Mouse (Mus musculus): ENCODE data around the gene Dync2h1. TPM values are rescaled to one million over a fixed set of nuclear protein-coding genes. Genes with fewer than 3 reads are reported as not detected.
"Not testable (repeated sequence)": the region's sequence is repeated elsewhere in the genome, so short reads cannot be mapped to it uniquely, and the experiment has no call there.

The Dync2h1 gene
- total RNA-seq (2015; ENCODE audit: low replicate concordance) (3.1 TPM in 2 replicates), total RNA-seq (2017; ENCODE audit: low replicate concordance) (2.1 and 3.8 TPM in 2 replicates)

DNA sequence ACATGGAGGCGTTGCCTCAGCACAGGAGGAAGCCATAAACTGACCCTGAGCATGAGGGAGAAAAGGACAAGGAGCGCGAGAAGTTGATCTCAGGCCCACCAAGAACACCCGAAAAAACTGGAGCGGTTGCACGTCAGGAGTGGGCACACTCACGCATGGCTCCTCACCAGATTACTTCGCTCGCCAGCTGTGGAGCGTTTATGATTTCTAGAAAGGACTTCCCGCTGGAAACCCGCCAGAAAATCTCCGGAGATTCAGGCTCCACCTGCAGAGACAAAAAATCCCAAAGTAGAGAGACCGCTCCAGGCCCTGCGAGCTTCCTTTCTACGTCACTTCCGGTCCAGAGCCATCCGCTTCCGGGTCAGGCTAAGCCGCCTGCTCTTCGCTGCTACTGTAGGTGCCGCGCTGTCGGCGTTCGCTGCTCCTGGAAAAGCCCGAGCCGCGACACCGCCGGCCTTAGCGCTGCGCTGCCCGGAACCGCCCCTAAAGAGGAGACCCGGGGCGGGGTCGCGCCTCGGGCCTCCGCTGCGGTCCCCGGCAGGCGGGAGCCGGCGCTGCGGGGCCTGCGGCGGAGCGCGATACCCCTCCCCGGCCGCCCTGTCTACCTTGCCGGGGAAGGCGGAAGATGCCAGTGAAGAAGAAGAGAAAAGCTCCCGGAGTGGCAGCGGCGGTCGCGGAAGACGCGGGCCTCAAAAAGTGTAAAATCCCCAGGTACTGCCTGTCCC lies at the start of gene Dync2h1, which contains the start of gene Dcun1d5:
Dync2h1 (minus strand) TSS at position 275 of the 725 bp plus-strand sequence.
Dcun1d5 (plus strand) TSS at position 349 of the 725 bp plus-strand sequence.
- peak; percentile 98 for ATAC-seq (replicated peaks; ENCODE audit: low FRiP score, poor library complexity, severe bottlenecking)

DNA sequence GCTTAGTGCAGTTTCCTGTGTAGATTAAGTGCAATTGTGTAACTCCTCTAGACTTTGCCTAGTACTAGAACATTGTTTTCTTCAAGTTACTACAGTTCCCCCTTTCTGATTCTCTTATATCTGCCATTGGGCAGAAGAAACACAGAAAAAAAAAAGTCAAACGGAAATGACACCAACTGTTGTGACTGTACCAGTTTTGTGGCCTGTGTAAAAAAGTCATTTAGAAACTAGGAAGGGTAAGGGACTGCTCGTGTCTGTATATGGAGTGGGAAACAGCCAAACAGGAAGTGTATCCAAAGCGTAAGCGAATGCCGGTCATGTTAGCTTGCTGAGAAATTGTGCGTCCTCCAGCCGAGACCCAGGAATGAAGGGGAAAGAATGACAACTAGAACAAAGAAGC lies 37.2 kb upstream of the Dync2h1 start:
- ATAC-seq (replicated peaks; ENCODE audit: low FRiP score, poor library complexity, severe bottlenecking) = no peak

DNA sequence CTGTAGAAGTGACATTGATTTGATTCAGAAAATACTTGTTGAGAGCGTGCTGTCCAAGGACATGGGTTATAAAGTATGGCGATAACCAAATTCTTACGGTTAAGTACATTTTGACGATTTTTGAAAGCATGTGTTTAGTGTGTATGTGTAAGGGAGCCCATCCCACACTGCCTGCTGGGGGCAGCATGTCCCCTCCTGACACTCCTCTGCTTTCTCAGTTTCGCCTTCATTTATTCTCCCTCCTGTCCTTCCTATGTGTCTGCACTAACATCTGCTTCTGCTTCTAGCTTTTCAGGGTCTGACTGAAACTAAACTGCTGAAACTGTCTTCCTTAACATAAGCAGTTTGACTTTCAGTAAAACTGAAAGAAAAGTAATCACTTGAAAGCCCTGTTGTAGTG lies 36.8 kb upstream of the Dync2h1 start:
- no peak for ATAC-seq (replicated peaks; ENCODE audit: low FRiP score, poor library complexity, severe bottlenecking)

DNA sequence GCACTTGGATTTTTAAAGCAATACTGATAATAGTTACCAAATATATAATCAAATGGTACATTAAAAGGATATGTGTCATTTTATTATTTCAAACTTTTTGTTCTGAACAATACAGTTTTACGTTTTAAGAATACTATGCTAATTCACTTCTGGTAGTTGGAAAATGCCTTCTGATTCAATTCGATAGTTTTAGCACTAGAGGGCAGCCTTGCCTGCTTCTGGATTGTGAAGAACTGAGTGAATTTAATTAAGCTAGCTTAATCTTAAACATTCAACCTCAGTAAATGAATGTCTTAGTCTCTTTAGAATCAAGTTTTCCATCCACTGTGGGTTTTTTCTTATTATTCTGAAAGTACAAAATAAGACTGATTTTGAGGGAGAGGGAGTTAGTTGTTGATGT lies 32.0 kb upstream of the Dync2h1 start:
- ATAC-seq (replicated peaks; ENCODE audit: low FRiP score, poor library complexity, severe bottlenecking) = no peak

DNA sequence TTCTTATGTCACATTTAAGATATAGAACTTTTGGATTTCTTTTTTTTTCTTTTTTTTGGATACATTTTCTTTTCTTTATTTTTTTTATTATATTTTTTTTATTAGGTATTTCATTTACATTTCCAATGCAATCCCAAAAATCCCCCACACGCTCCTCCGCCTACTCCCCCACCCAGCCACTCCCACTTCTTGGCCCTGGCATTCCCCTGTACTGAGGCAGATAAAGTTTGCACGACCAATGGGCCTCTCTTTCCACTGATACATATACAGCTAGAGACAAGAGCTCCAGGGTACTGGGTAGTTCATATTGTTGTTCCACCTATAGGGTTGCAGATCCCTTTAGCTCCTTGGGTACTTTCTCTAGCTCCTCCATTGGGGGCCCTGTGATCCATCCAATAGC lies 6.4 kb upstream of the Dync2h1 start:
- ATAC-seq (replicated peaks; ENCODE audit: low FRiP score, poor library complexity, severe bottlenecking) = not testable (repeated sequence)

DNA sequence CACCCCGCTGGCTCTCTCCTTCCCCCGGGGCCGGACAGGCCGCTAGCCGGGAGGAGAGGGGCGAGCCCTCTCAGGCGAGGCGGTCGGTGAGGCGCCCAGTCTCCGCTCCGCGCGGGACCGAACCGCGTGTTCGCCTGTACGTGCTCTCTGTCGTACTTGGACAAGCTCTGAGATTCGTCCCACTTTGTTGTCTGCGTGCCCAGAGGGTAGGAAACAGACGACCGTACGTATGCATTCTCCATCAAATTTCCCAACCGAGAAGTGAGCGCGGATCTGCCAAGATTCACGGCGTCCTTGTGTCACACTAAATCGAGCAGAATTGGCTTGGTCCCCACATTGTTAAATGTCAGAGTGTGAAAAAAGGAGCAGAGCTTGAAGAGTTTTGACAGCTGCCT lies 648 bp upstream of the Dync2h1 start:
- ATAC-seq (replicated peaks; ENCODE audit: low FRiP score, poor library complexity, severe bottlenecking) = peak; percentile 74

DNA sequence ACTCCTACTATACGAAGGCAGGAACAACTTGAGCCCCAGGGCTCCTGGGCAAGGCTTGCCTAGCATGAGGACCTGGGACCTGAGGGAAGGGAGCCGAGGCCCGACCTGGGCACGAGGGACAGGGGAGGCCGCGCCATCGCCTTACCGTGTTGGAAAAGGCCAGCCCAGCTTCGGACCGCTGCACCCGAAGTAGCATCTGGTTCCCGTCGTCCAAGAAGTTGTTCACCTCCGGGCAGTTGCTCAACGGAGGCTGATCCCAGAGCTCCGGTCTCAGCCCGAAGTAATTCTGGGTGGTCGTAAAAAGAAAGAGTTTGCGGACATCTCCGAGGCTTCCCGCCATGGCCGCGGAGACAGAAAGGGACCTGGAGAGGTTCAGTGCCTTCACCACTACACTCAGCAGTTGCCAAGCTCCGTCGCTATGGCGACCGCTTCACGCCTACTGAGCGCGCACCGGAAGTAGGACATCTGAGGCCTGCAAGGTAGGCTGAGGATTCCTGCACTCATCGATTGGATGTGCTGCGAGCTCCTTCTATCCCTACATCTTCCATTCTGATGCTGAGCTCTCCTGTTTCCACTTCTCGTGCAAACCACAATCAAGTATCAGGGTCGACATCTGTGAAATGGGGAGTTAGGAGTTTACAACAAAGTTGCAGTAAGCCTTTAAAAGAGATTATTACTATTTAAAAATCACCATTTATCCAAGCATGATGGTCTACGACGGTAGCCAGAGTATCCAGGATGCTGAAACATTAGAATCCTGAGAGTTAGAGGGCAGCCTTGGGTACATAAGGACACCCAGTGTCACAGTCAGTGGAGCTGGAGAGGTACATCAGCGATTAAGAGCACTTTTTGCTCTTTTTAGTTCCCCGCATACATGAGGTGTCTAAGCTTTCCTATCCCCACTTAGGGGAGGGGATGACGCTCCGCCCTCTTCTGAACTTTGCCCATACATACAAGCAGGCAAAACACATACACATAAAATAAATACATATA lies 7.3 kb downstream of the Dync2h1 start:
- ATAC-seq (replicated peaks; ENCODE audit: low FRiP score, poor library complexity, severe bottlenecking) = peak; percentile 93

DNA sequence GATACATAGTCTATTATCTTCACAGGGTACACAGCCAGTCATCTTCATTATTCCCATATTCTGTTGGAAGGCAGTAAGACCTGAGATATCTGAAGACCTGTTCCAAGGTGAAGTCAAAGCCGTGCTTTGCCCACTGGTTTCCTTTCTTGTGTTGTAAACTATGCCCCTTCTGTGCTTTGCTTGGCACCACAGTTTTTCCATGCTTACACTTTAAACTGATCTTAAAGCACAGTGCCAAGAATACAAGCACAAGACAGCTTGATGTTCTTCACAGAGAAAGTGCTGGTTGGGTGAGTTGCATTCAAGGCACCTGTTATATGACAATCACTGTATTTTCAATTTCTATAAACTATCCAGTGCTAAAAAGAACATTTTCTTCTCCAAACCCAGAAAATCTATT lies 10.5 kb downstream of the Dync2h1 start:
- ATAC-seq (replicated peaks; ENCODE audit: low FRiP score, poor library complexity, severe bottlenecking) = no peak

DNA sequence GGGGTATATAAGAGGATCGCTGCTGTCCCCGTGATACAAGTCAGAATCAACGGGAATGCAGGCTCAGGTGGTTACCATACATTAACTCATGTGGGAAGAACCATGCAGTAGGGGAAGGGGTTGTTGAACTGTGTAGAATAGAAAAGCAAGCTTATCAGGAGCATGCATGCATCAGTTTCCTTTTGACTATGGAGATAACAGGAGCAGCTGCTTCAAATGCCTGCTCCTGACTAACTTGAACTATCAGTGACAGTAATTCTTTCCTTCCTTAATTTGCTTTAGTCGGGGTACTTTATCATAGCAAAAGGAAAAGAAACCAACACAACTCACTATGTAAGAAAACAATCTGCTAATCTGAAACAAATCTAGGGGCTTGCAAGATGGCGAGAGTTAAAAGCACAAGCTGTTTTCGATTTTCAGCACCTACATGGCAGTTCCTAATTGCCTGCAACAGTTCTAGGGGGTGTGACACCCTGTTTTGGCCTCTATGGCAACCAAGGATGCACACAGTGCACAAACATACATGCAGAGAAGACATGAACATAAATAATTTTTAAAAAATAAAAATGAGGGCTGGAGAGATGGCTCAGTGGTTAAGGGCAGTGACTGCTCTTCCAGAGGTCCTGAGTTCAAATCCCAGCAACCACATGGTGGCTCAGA lies 16.8 kb downstream of the Dync2h1 start:
- no peak for ATAC-seq (replicated peaks; ENCODE audit: low FRiP score, poor library complexity, severe bottlenecking)

DNA sequence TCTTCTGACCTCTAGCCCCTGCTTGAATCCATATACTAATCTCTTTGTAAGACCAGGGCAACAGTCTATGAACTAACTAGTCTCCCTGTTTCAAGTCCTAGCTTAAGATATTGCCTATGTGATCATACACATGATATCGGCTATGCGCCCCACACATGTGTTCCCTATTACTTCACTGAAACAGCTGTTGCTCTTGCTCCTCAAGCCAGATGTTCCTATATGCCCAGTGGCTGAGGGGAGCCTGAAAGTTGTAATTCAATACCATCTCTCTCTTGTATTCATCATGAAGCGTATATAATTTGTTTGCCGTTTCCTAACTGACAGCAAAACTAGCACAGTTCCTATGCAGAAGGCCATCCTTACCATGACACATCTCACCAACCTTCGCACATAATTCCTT lies 23.6 kb downstream of the Dync2h1 start:
- no peak for ATAC-seq (replicated peaks; ENCODE audit: low FRiP score, poor library complexity, severe bottlenecking)

DNA sequence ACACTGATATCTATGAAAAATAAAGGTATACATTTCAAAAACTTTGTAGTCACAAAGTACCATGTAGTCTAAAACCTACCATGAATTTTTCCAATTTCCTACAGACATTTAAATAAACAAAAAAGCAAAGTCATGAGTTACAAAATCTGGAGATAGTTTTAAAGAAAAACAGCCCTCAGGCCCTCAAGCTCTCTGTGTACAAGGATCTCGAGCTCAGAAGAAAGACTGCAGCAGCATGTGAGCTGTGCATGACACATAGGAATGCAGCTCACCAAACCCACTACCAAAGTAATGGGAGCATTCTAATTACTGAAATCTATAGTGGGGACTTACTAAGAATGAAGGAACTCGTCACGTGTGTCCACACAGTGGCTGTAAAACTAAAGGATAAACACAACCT lies 24.5 kb downstream of the Dync2h1 start:
- no peak for ATAC-seq (replicated peaks; ENCODE audit: low FRiP score, poor library complexity, severe bottlenecking)

DNA sequence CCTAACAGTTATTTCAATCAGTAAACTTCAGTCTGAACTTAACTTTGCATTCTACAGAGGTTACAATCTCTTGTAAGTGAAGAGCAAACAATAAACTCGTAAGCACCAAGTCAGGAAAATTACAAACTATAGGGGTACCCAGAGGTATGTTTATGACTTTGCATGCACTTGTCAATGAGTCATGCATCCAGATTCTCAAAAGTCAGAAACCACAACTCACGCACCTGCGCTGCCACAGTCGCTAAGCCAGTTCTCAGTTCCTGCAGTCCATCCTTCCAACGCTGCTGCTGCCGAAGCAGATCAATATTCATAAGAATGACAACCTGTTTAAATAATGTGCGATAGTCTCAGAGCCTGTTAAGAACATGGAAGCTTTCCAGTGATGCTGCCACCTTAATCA lies 25.6 kb downstream of the Dync2h1 start:
- no peak for ATAC-seq (replicated peaks; ENCODE audit: low FRiP score, poor library complexity, severe bottlenecking)

DNA sequence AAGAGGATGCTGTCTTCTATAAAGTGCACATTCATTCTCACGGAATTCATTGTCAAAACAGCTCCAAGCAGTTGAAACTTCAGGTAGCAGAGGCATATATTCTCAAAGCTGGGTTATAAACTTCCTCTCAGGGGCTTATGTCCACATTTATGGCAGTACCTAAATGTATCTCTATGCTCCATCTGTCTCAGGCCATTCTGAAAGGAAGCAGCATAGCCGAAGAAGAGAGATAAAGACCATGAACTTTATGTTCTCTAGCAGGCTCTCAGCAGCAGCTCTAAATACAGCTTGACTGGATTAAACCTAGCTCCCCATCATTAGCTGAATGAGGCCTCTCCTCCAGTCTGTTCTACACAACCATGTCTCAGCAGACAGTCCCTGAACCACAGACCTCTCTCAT lies 29.9 kb downstream of the Dync2h1 start:
- ATAC-seq (replicated peaks; ENCODE audit: low FRiP score, poor library complexity, severe bottlenecking) = no peak

DNA sequence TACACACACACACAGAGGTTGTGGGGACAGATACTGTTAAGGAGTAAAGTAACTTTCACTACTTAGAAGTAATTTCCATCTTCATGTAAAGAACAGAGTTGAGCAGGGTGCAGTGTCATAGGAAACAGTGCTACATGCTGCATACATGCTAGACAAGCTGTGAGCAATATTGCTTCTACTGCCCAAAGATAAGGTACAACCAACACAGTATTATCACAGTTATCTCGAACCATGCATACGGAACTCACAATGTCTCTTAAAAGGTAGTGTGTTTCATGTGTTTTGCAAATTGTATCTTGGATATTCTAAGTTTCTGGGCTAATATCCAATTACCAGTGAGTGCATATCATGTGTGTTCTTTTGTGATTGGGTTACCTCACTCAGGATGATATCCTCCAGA lies 61.4 kb downstream of the Dync2h1 start:
- no peak for ATAC-seq (replicated peaks; ENCODE audit: low FRiP score, poor library complexity, severe bottlenecking)

DNA sequence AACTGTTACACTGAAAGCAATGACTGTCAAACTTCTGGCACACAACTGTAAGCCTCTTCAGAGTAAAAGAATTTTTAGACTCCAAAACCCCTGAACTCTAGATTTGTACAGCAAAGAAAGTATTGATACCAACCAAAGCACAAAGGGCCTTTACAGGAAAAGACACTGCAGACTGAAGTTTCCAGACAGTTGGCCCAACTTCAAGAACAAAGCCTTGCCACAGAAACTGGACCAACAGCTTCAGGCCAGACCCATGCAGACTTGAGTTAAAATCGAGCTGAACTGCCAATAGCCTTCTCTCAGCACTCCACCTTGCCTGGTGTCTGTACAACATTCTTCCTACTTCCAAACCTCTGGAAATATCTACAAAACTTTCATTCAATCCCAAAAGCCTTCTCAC lies 74.1 kb downstream of the Dync2h1 start:
- ATAC-seq (replicated peaks; ENCODE audit: low FRiP score, poor library complexity, severe bottlenecking) = no peak

DNA sequence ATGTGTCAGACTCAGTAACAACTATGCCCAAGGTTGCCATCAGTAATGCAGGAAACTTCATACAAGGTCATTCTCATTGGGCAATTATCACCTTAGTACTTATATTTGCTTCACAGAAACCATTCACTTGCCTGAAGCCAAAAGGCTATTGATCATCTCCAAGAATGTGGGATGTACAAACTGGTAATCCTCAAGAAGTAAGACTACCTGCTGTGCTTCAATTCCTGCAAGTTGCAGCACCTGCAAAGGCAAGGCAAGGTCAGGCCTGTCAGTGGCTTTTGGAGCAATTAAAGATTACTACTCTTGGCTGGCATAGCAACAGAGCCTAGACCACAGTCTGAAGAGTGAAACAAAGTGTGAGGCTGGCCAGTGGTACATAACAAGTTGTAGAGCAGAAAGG lies 82.9 kb downstream of the Dync2h1 start:
- no peak for ATAC-seq (replicated peaks; ENCODE audit: low FRiP score, poor library complexity, severe bottlenecking)

DNA sequence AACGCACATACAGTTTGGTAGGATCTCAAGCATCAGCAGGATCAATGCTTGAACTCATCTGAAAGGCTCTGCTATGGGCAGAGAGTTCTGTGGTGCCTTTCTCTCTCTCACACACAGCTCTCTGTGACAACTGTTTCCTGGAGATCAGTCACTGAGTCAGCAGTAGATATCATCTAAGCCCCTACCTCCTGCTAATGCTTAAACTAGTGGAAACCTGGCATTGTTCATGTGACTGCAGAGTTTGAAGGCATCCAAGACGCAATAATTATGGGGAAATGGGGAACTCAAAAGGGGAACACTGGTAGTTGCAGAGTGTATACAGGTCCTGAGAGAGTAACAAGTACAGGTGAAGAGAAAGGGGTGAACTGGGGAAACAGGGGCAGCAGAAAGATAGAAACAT lies 109.6 kb downstream of the Dync2h1 start:
- ATAC-seq (replicated peaks; ENCODE audit: low FRiP score, poor library complexity, severe bottlenecking) = no peak

DNA sequence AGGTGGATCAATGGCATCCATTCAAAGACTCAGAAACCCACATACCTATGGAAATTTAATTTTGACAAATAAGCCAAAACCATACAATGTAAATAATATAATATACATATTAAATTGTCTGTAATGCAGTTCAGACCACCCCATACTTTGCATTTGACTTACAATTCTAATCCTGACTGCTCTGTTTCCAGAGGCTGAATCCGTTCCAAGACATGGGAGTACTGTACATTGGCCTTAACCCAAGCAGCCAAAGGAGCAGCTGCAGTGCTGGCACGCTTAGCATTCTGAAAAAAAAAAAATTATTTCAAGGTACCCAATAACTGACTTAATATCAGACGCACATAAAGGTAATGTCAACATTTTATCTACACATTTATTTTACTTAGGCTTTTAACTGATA lies 113.4 kb downstream of the Dync2h1 start:
- ATAC-seq (replicated peaks; ENCODE audit: low FRiP score, poor library complexity, severe bottlenecking) = no peak

DNA sequence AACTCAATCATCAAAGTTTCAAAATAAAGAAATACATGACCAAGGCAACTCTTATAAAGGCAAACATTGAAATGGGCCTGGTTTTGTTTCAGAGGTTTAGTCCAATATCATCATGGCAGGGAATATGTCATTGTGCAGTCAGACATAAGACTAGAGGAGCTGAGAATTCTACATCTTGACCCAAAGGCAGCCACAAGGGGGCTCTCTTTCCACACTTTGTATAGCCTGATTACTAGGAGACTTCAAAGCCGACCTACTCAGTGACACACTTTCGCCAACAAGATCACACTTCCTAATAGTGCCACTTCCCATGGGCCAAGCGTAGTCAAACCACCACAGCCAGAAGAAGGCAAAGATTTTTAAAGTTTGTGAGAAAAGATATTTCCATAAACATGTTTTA lies 133.7 kb downstream of the Dync2h1 start:
- ATAC-seq (replicated peaks; ENCODE audit: low FRiP score, poor library complexity, severe bottlenecking) = no peak

DNA sequence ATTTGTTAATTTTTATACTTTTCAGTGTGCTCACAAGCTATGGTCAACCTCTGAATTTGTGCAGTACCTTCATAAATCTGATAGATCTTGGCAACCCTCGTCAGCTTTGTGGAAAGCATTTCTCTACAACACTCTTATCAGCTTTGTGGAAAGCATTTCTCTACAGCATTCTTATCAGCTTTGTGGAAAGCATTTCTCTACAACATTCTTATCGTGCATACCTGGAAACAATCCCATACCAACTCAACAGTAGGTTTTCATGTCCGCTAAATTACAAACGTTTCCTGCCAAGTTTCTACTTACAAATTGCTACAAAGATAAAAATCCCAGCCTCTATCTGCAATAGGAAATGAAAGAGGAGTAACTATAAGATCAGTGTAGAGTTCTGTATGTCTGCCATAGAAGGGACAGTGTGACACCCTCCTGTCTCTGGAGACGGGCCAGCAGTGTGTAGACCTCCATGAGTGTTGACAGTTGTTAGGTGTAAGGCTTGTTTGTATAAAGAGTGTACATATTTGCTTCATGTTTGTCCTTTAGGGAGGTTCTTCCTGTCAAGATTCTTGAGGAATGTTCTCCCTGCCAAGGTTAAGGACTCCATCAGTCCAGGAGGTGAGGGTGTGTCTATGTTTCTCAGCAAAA lies 141.5 kb downstream of the Dync2h1 start:
- no peak for ATAC-seq (replicated peaks; ENCODE audit: low FRiP score, poor library complexity, severe bottlenecking)
